15 mouse cellular contexts compared by ENCODE assay signal in the genomic region with DNA sequence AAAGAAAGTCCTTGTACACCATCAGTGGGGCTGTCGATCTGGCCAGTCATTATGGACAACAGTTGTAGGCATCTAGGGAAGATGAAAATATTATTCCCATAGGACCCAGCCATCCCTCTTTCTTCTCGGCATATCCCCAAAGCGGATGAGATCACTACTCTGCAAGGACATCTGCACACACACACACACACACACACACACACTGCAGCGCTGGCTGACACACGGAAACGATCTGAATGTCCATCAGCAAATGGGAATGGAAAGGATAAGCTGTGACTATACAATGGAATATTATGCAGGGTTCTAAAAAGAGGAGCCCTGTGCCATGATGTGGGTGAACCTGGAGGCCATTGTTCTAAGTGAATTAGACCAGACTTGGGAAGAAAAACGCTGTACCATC.
"Had no signal": no experiment of that assay in that cellular context is flagged by ENCODE, and none has a peak within 500 bp of the region (broad histone marks: within the 10 kb centered on the region; RNA-seq: fewer than 3 reads in every experiment).

No protein-coding gene starts in this region.

- ATAC-seq: liver, postnatal 0 days; lung, postnatal 0 days; midbrain, embryonic 16.5 days had no signal

- DNase-seq: liver, postnatal 0 days; lung, adult 2 months; lung, postnatal 14 days; lung, postnatal 36 days; midbrain, embryonic 14.5 days; retina, postnatal 1 day; right cerebral cortex, adult 18-20 months; right cerebral cortex, postnatal 25 days; right cerebral cortex, postnatal 4 days; spleen, adult 18-20 months; thymus, adult 18-20 months; thymus, postnatal 25 days; thymus, postnatal 4 days had no signal
